Mouse (Mus musculus): ENCODE measurements at regions not wholly inside any gene's neighbourhood (a gene's known extent, or its start where the extent isn't known, plus 50 kb on each side); places are given as distances from the start of the nearest gene placed in this dataset.

DNA sequence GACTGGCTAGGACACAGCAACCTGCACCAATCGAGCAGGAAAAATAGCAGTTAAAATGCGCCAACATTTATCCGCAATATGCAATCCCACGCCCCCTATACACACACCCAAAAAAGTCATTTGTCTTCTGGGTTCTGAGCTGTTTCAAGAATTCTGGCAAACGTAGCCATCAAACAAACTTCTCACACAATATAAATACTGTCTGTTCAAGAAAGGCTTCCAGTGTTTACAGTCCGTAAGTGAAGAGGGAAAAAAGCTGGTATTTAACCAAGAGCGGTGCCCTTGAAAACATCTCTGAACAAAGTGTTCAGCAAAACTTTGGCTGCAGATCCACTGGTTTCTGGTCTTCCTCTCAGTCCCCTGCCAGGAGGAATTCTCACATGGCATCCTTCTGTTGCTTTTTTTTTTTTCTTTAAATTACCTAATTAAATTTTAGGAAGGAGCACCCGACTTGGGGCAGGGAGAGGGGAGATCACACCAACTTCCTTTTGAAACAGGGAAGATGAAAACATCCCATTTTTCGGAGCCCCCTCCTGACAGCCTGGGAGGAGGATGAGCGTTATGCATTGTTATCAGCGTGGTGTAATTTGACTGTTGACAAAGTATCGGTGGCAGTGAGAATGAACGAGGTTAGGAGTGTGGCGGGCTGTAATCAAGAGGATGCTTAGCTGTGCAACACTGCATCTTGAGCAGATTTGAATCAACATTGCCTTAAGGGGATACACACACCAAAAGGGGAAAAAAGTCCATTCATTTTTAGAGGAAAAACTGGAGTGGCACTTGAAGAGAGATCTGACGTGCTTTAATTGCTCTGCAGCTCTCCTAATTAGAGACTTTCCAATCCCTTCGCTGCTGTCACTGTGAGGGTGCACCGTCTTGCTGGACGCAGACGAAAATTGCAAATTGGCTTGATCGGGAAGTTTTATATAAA is 267.6 kb downstream of the Meis1 start:
- ATAC-seq (ENCODE audit: low FRiP score, low read depth) (no peak), DNase-seq (ENCODE audit: low spot score) (no peak)
- peaks cover 75% of the 10 kb centered on the region for H3K27me3 ChIP-seq (ENCODE audit: control insufficient read depth, insufficient read depth, low read length)
- 0 out of 2 replicates have a peak, but pooled peaks cover 5% of the 10 kb centered on the region for H3K4me1 ChIP-seq (ENCODE audit: control insufficient read depth, insufficient read depth, low read length)
- WGBS, result 17% methylated on average over 20 of the region's 20 CpGs
- H3K27ac ChIP-seq (replicated peaks; ENCODE audit: low read depth, low read length), result no peak overlapping the region
- no peak overlapping the region for H3K4me2 ChIP-seq (replicated peaks; ENCODE audit: low read depth, low read length, severe bottlenecking)
- TF ChIP-seq POLR2A (IDR thresholded peaks at IDR 0.05; ENCODE audit: borderline replicate concordance, extremely low read depth, insufficient read depth, insufficient read length), result no peak
- no peak overlapping the region for H3K9ac ChIP-seq (ENCODE audit: low read depth, low read length, severe bottlenecking)
- no peak overlapping the region for H3K4me3 ChIP-seq (replicated peaks; ENCODE audit: low read length)
- H3K36me3 ChIP-seq (ENCODE audit: control insufficient read depth, insufficient read depth, low read length), result no peaks in the 10 kb centered on the region
- no peaks in the 10 kb centered on the region for H3K9me3 ChIP-seq (ENCODE audit: control insufficient read depth, low read length)

- H3K4me1 ChIP-seq (ENCODE audit: control insufficient read depth, insufficient read depth, low read length), result 0 out of 2 replicates have a peak, but pooled peaks cover 5% of the 10 kb centered on the region
- 39% methylated on average over 2 of the region's 2 CpGs for WGBS
- H3K4me2 ChIP-seq (replicated peaks; ENCODE audit: low read depth, low read length, severe bottlenecking), result no peak overlapping the region
- ATAC-seq (ENCODE audit: low FRiP score, low read depth) (no peak), DNase-seq (ENCODE audit: low spot score) (no peak)
- H3K9ac ChIP-seq (ENCODE audit: low read depth, low read length, severe bottlenecking), result no peak overlapping the region
- H3K4me3 ChIP-seq (replicated peaks; ENCODE audit: low read length), result no peak overlapping the region
- H3K36me3 ChIP-seq (ENCODE audit: control insufficient read depth, insufficient read depth, low read length), result no peaks in the 10 kb centered on the region
- H3K27me3 ChIP-seq (ENCODE audit: control insufficient read depth, insufficient read depth, low read length), result peaks cover 75% of the 10 kb centered on the region
- H3K9me3 ChIP-seq (ENCODE audit: control insufficient read depth, low read length), result no peaks in the 10 kb centered on the region
- no peak for TF ChIP-seq POLR2A (IDR thresholded peaks at IDR 0.05; ENCODE audit: borderline replicate concordance, extremely low read depth, insufficient read depth, insufficient read length)
- H3K27ac ChIP-seq (replicated peaks; ENCODE audit: low read depth, low read length), result no peak overlapping the region
Observed at GRCm38 (mm10) chr11:18750080-18750375, 268.8 kb downstream of the Meis1 start.

DNA sequence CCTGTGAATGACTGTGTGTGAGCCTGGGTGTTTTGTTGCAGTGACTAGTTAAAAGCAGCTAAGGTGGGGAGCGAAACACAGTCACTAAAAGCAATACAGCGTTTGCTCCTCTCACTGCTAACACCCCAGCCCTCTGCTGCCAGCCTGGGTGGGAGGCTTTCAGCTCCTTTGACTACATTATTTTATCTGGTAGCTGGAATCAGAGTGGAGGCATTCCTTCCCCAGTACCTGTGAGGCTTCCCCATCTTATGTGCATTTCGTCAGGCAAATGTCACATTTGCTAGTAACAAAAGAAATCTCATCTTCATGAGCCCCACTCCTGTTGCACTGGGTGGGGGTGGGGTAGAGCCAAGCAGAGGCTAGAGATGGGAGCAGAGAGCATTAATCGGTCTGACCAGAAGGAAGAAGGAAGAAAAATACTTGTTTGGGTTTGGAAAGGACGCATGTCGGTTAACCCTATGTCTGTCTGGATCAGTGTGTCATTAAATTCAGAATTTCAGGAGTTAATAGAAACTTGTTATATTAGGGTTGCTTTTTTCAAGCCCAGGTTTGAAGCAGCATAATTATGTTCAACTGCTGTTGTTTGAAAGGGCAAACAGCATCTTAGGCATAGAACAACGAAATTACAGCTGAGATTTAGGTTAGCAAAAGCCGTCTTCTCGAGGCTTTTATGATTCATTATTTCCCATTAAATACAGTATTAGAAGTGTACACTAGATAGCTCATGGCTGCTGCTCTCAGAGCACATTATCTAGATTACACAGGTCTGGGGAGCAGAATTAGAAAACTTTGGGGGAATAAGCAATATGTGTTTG is 269.3 kb downstream of the Meis1 start:
- H3K4me2 ChIP-seq (replicated peaks; ENCODE audit: low read depth, low read length, severe bottlenecking), result no peak overlapping the region
- ATAC-seq (ENCODE audit: low FRiP score, low read depth) (no peak), DNase-seq (ENCODE audit: low spot score) (no peak)
- H3K36me3 ChIP-seq (ENCODE audit: control insufficient read depth, insufficient read depth, low read length), result no peaks in the 10 kb centered on the region
- 22% methylated on average over 9 of the region's 9 CpGs for WGBS
- no peak overlapping the region for H3K9ac ChIP-seq (ENCODE audit: low read depth, low read length, severe bottlenecking)
- no peak for TF ChIP-seq POLR2A (IDR thresholded peaks at IDR 0.05; ENCODE audit: borderline replicate concordance, extremely low read depth, insufficient read depth, insufficient read length)
- H3K27ac ChIP-seq (replicated peaks; ENCODE audit: low read depth, low read length), result no peak overlapping the region
- 0 out of 2 replicates have a peak, but pooled peaks cover 3% of the 10 kb centered on the region for H3K4me1 ChIP-seq (ENCODE audit: control insufficient read depth, insufficient read depth, low read length)
- H3K4me3 ChIP-seq (replicated peaks; ENCODE audit: low read length), result no peak overlapping the region
- peaks cover 69% of the 10 kb centered on the region for H3K27me3 ChIP-seq (ENCODE audit: control insufficient read depth, insufficient read depth, low read length)
- H3K9me3 ChIP-seq (ENCODE audit: control insufficient read depth, low read length), result no peaks in the 10 kb centered on the region

DNA sequence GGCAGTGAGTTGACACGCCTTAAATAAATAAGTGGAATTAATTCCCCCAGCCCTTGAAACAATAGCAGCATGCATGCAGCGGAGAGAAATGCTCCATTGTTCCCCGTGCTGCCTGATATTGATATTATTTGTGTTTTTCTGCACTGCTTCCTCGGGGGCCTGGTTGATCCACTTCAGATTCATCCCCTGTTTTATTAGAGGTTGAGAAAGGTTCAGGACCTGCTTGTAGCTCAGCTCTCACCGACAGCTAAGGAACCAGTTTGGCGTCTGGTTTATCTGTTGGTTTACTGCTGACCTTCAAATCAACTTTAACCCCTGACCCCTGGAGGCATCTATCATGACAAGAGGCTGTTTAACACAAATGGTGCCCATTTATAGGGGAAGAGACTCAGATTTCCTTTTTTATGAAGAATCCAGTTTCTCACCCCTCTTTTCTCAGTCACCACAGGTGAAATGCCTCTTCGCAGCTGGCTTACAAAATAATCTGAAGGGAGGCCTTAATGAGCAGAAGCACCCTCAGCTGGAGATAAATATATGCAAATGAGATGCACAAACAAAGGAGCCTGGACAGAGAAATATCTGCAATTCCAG is 270.8 kb downstream of the Meis1 start:
- H3K9me3 ChIP-seq (ENCODE audit: control insufficient read depth, low read length), result no peaks in the 10 kb centered on the region
- no peak for DNase-seq (ENCODE audit: low spot score)

DNA sequence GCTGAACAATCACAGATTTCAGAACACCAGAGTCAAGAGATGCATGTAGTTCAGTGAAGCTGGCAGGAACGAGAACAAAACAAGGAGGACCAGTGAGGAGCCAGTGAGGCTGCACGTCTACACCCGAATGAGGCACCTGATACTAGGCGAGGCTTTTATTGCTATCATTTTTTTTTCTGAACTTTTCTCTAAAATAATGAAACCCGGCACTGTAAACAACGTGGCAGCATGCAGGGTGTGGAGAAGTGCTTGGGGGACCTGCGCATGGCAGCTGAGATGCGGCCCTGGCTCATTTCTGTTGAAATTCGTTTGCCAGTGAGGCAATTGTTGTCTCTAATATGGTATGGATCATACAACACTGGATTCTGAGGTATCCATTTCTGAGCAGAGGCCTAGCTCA is 271.4 kb downstream of the Meis1 start:
- TF ChIP-seq POLR2A (IDR thresholded peaks at IDR 0.05; ENCODE audit: borderline replicate concordance, extremely low read depth, insufficient read depth, insufficient read length), result no peak
- Histone ChIP-seq H3K9ac (ENCODE audit: low read depth, low read length, severe bottlenecking) (no peak overlapping the region), H3K9me3 (ENCODE audit: control insufficient read depth, low read length) (no peaks in the 10 kb centered on the region), H3K36me3 (ENCODE audit: control insufficient read depth, insufficient read depth, low read length) (no peaks in the 10 kb centered on the region), H3K27me3 (ENCODE audit: control insufficient read depth, insufficient read depth, low read length) (peaks cover 52% of the 10 kb centered on the region), H3K4me3 (replicated peaks; ENCODE audit: low read length) (no peak overlapping the region), H3K27ac (replicated peaks; ENCODE audit: low read depth, low read length) (no peak overlapping the region), H3K4me1 (ENCODE audit: control insufficient read depth, insufficient read depth, low read length) (no peaks in the 10 kb centered on the region), H3K4me2 (replicated peaks; ENCODE audit: low read depth, low read length, severe bottlenecking) (no peak overlapping the region)
- WGBS, result 44% methylated on average over 9 of the region's 9 CpGs
- DNase-seq (ENCODE audit: low spot score), result no peak
- ATAC-seq (ENCODE audit: low FRiP score, low read depth), result no peak

More for the DNA sequence above, 270.8 kb downstream of the Meis1 start:
- no peak for ATAC-seq (ENCODE audit: low FRiP score, low read depth)
- WGBS, result 14% methylated on average over 7 of the region's 7 CpGs
- Histone ChIP-seq H3K4me3 (replicated peaks; ENCODE audit: low read length) (no peak overlapping the region), H3K4me1 (ENCODE audit: control insufficient read depth, insufficient read depth, low read length) (no peaks in the 10 kb centered on the region), H3K27me3 (ENCODE audit: control insufficient read depth, insufficient read depth, low read length) (peaks cover 58% of the 10 kb centered on the region), H3K4me2 (replicated peaks; ENCODE audit: low read depth, low read length, severe bottlenecking) (no peak overlapping the region), H3K36me3 (ENCODE audit: control insufficient read depth, insufficient read depth, low read length) (no peaks in the 10 kb centered on the region), H3K27ac (replicated peaks; ENCODE audit: low read depth, low read length) (no peak overlapping the region), H3K9ac (ENCODE audit: low read depth, low read length, severe bottlenecking) (no peak overlapping the region)
- TF ChIP-seq POLR2A (IDR thresholded peaks at IDR 0.05; ENCODE audit: borderline replicate concordance, extremely low read depth, insufficient read depth, insufficient read length), result no peak

Data from limb, embryonic 14.5 days (tissue).